Mouse (Mus musculus): Measurements from ENCODE around the gene Meis3.
A peak's percentile ranks its signal among the peaks of the same experiment; 100 is the strongest.

The Meis3 gene

GRCm38 (mm10) chr7:16213986-16214385, 39.1 kb downstream of the Meis3 start:
- DNase-seq = no peak

- DNase-seq = peak; percentile 95 to 96
Measured at GRCm38 (mm10) chr7:16221582-16222272, 46.8 kb downstream of the Meis3 start, which contains the start of gene Dhx34. Dhx34 (minus strand) TSS chr7:16222037.

- DNase-seq = peak; percentile 53 to 71
Measured at GRCm38 (mm10) chr7:16229869-16230268, 55.0 kb downstream of the Meis3 start.
